Mouse (Mus musculus): Measurements from ENCODE around the gene Map6.

DNA sequence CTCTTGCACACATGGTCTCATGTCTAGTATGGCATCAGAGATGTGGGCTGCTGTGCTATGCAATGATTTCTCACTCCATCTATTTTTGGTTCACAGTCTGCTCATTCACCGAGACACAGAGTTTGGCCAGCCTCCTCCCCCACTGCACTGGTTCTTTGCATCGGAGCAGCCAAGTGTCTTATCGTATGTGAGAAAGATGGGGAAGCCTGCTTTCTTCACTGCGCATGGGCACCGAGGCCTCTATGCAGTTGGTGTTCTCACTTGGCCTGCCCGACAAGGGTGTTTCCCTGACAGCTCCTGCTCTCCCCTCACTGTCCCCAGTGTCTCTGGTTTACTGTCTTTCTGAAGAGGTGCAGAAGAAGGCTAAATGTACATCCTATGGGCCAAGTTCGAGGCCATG lies 12.2 kb upstream of the Map6 start:
- TF ChIP-seq CTCF (IDR thresholded peaks at IDR 0.05; ENCODE audit: borderline replicate concordance, extremely low read depth, insufficient read depth, insufficient read length) (no peak), POLR2A (IDR thresholded peaks at IDR 0.05; ENCODE audit: borderline replicate concordance, extremely low read depth, insufficient read depth, insufficient read length, poor library complexity, severe bottlenecking) (no peak)
